Mouse (Mus musculus): ENCODE results near the gene Vkorc1l1.

DNA sequence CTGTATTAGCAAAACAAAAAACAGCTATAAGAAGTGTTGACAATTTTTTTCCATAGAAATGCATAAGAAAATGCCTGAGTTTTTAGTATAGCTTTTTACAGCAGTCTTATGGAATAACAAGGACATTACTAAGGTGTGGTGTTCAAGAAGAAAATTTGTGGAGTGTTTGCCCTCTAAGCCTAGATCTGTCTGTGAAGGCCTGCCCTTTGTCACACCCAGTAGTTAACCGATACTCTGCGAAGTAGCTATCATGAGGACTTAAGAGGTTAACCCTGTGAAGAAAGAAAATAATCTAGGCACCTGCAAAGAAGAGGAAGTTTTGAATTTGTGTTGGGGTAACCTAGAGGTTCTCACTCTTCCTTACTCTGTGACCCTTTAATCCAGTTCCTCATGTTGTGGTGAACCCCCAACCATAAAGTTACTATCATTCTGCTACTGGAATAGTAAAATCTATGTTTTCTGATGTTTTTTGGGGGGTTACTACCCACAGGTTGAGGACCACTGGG, 5.8 kb downstream of the Vkorc1l1 start:
- TF ChIP-seq EP300 (IDR thresholded peaks at IDR 0.05; ENCODE audit: insufficient read depth, low read depth, low read length) = no peak
- no peak for TF ChIP-seq POLR2A (IDR thresholded peaks at IDR 0.05; ENCODE audit: insufficient read depth, low read depth, low read length)
